8 mouse cellular contexts compared by ENCODE assay signal in the genomic region with DNA sequence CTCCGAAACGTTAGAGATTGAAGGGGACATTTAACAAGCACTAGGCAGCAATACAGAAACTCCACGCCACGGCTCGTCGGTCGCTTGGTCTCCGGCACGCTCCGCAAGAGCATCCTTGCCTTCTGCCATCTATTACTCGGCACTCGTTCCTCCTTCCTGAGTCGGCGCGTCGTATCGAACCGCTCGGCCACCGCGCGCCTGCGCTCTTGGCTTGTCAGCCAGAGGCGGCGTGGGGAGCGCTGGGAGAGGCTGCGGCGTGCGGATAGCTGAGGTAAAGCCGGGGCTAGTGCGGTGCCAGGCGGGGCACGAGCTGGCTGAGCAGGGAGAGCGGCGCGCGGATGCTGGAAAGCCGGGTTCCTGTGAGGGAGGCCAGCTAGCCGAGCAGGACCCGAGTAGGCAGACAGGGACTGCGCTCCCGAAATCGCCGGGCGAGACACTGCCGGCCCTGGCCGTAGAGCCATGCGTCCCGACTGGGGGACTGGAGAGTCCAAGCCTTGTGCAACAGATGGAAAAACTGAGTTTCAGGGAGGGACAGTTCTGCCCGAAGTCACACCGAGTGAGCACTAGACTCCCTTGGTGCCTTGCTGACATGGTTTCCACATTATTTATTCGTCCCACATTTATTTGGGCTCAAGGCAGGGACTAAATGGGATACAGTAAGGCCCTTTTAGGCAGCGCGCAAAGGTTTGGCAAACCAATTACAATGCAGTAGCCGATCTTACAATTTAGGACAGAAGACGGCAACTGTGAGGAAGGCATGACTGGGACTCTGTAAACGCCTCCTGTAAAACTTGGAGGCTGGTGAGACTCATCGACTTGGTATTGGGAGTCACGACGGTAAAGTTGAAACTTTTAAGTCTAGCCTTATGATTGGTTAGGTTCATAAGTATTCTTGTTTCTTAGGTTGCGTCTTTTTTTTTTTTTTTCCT. TPM values are rescaled to one million over a fixed set of nuclear protein-coding genes. Genes with fewer than 3 reads are reported as not detected.
DNase-seq lines count a peak whose midpoint lies in the region; ATAC-seq and TF ChIP-seq lines count a peak whose summit lies in the region.

A gene (plus strand): TSS at position 197 of the 929 bp plus-strand sequence.

- peaks cover 15% of the 10 kb centered on the region for H3K79me3 ChIP-seq in C2C12 (ENCODE audit: low read depth)

- no peaks in the 10 kb centered on the region for H3K27me3 ChIP-seq in C2C12 (ENCODE audit: control insufficient read depth, insufficient read depth, insufficient read length)
- H3K27me3 ChIP-seq in erythroblast, embryonic 14.5 days (ENCODE audit: control insufficient read depth) = no peaks in the 10 kb centered on the region
- no peaks in the 10 kb centered on the region for H3K27me3 ChIP-seq in heart, embryonic 12.5 days (replicated peaks)
- H3K27me3 ChIP-seq in liver, embryonic 12.5 days (replicated peaks) = no peaks in the 10 kb centered on the region
- no peaks in the 10 kb centered on the region for H3K27me3 ChIP-seq in stomach, embryonic 15.5 days (replicated peaks)

- H3ac ChIP-seq in C2C12 (ENCODE audit: control insufficient read depth, insufficient read length, low read depth) = peak within 1 kb of the TSS; percentile 79

- peak; percentile 94 for ATAC-seq in heart, embryonic 12.5 days (ENCODE audit: insufficient number of reproducible peaks, low FRiP score)
- peak; percentile 98 for ATAC-seq in liver, embryonic 12.5 days
- peak; percentile 96 for ATAC-seq in stomach, embryonic 15.5 days (ENCODE audit: insufficient read depth, low FRiP score, low read depth)

- peak within 1 kb of the TSS; percentile 26; the same call in 1 of the 2 replicates for H3K27ac ChIP-seq in heart, embryonic 12.5 days (ENCODE audit: poor library complexity, severe bottlenecking)
- H3K27ac ChIP-seq in liver, embryonic 12.5 days = peak within 1 kb of the TSS; percentile 85
- peak within 1 kb of the TSS; percentile 12; the same call in 1 of the 2 replicates for H3K27ac ChIP-seq in stomach, embryonic 15.5 days

- WGBS in heart, embryonic 12.5 days = 1% methylated on average over 61 of the region's 61 CpGs
- WGBS in liver, embryonic 12.5 days (ENCODE audit: insufficient replicate concordance) = under 1% methylated on average over 61 of the region's 61 CpGs
- WGBS in stomach, embryonic 15.5 days = under 1% methylated on average over 61 of the region's 61 CpGs

- TF ChIP-seq POLR2A in brain, embryonic 14.5 days (IDR thresholded peaks at IDR 0.05; ENCODE audit: borderline replicate concordance, extremely low read depth, insufficient read depth, insufficient read length, poor library complexity, severe bottlenecking) = peak; percentile 70

- peaks cover 21% of the 10 kb centered on the region for H3K36me3 ChIP-seq in C2C12 (ENCODE audit: control insufficient read depth, insufficient read depth)
- peaks cover 26% of the 10 kb centered on the region for H3K36me3 ChIP-seq in erythroblast, embryonic 14.5 days (ENCODE audit: control insufficient read depth)
- H3K36me3 ChIP-seq in heart, embryonic 12.5 days = peaks cover 18% of the 10 kb centered on the region
- H3K36me3 ChIP-seq in liver, embryonic 12.5 days = peaks cover 26% of the 10 kb centered on the region
- H3K36me3 ChIP-seq in stomach, embryonic 15.5 days = peaks cover 14% of the 10 kb centered on the region; the same call in 1 of the 2 replicates

- peak within 1 kb of the TSS; percentile 93 for H3K9ac ChIP-seq in heart, embryonic 12.5 days
- peak within 1 kb of the TSS; percentile 85 for H3K9ac ChIP-seq in liver, embryonic 12.5 days
- peak within 1 kb of the TSS; percentile 81 for H3K9ac ChIP-seq in stomach, embryonic 15.5 days

- no peak for TF ChIP-seq CTCF in C2C12 (IDR thresholded peaks at IDR 0.05; ENCODE audit: control insufficient read depth, insufficient read depth, insufficient read length)
- TF ChIP-seq CTCF in brain, embryonic 14.5 days (IDR thresholded peaks at IDR 0.05; ENCODE audit: borderline replicate concordance, extremely low read depth, insufficient read depth, insufficient read length) = peak; percentile 11; the same call in 1 of the 2 replicates

- DNase-seq in brain, embryonic 14.5 days (ENCODE audit: low read depth) = peak; percentile 98
- DNase-seq in kidney, postnatal 10 days = peak; percentile 93
- DNase-seq in natural killer cell, adult 2 months (ENCODE audit: low spot score in 2 of 2) = peak; percentile 72 to 84

- peak within 1 kb of the TSS; percentile 65 for H3K4me3 ChIP-seq in C2C12 (ENCODE audit: insufficient read depth, poor library complexity, severe bottlenecking)
- H3K4me3 ChIP-seq in erythroblast, embryonic 14.5 days (replicated peaks) = peak within 1 kb of the TSS; percentile 87
- H3K4me3 ChIP-seq in heart, embryonic 12.5 days = peak within 1 kb of the TSS; percentile 99
- H3K4me3 ChIP-seq in liver, embryonic 12.5 days = peak within 1 kb of the TSS; percentile 76
- H3K4me3 ChIP-seq in stomach, embryonic 15.5 days (replicated peaks) = peak within 1 kb of the TSS; percentile 76

- peak within 1 kb of the TSS; percentile 83 for H3K4me2 ChIP-seq in heart, embryonic 12.5 days
- H3K4me2 ChIP-seq in liver, embryonic 12.5 days = peak within 1 kb of the TSS; percentile 79
- peak within 1 kb of the TSS; percentile 66 for H3K4me2 ChIP-seq in stomach, embryonic 15.5 days

- peaks cover 53% of the 10 kb centered on the region for H3K4me1 ChIP-seq in erythroblast, embryonic 14.5 days (ENCODE audit: control insufficient read depth)
- H3K4me1 ChIP-seq in heart, embryonic 12.5 days (replicated peaks) = peaks cover 6% of the 10 kb centered on the region
- peaks cover 42% of the 10 kb centered on the region for H3K4me1 ChIP-seq in liver, embryonic 12.5 days
- H3K4me1 ChIP-seq in stomach, embryonic 15.5 days = 0 out of 2 replicates have a peak, but pooled peaks cover 7% of the 10 kb centered on the region

- H3K79me2 ChIP-seq in C2C12 (ENCODE audit: control insufficient read depth, insufficient read depth) = peaks cover 38% of the 10 kb centered on the region

- no peaks in the 10 kb centered on the region for H3K9me3 ChIP-seq in erythroblast, embryonic 14.5 days (ENCODE audit: control insufficient read depth, low read length)
- H3K9me3 ChIP-seq in heart, embryonic 12.5 days (replicated peaks) = no peaks in the 10 kb centered on the region
- H3K9me3 ChIP-seq in liver, embryonic 12.5 days (replicated peaks) = no peaks in the 10 kb centered on the region
- H3K9me3 ChIP-seq in stomach, embryonic 15.5 days = no peaks in the 10 kb centered on the region

TF ChIP-seq in C2C12, 6 proteins besides CTCF, POLR2A, EP300 and RAD21:
- TF ChIP-seq USF1 (IDR thresholded peaks at IDR 0.05; ENCODE audit: low read depth) (no peak), MYOG (IDR thresholded peaks at IDR 0.05; ENCODE audit: control insufficient read depth, extremely low read depth, insufficient read length) (no peak), MAX (IDR thresholded peaks at IDR 0.05) (peak; percentile 82), CEBPB (IDR thresholded peaks at IDR 0.05; ENCODE audit: low read depth) (peak; percentile 14), MYOD1 (IDR thresholded peaks at IDR 0.05; ENCODE audit: control insufficient read depth, insufficient read length, low read depth) (no peak), FOSL1 (IDR thresholded peaks at IDR 0.05; ENCODE audit: insufficient read depth, low read length, poor library complexity, severe bottlenecking) (no peak)

RNA-seq across cellular contexts. Expression of the gene that starts here (rescaled TPM):
- polyA plus RNA-seq in C2C12 (2012; fragmentation: generic; extraction: Trizol) = 41.6 TPM
- 24.6 and 25.0 TPM in 2 replicates for polyA plus RNA-seq in brain, embryonic 14.5 days (2012; rRNA removed)
- polyA plus RNA-seq in erythroblast, embryonic 14.5 days (2012) = 0.44 and 0.58 TPM in 2 replicates
- polyA plus RNA-seq in heart, embryonic 12.5 days (2016; fragmentation: Nextera tagmentation; extraction: Ambion mirVana) = 25.2 and 29.2 TPM in 2 replicates
- polyA plus RNA-seq in liver, embryonic 12.5 days (2016; fragmentation: Nextera tagmentation; extraction: Ambion mirVana) = 55.2 and 55.3 TPM in 2 replicates
- polyA plus RNA-seq in stomach, embryonic 15.5 days (2015; fragmentation: Nextera tagmentation; extraction: Ambion mirVana) = 35.3 and 36.4 TPM in 2 replicates

Comparison
In these comparisons a context has a peak if more than half of its experiments do, and no peak if none do; other contexts are left out.
1. Peak in every context shown above with its lines: DNase-seq, ATAC-seq, H3K4me3 ChIP-seq and H3K27ac ChIP-seq.
2. RNA of the gene that starts here (polyA plus RNA-seq): 55.2 to 55.3 TPM in liver, embryonic 12.5 days, 41.6 TPM in C2C12 (single experiment), 35.3 to 36.4 TPM in stomach, embryonic 15.5 days, 25.2 to 29.2 TPM in heart, embryonic 12.5 days and 24.6 to 25.0 TPM in brain, embryonic 14.5 days; 0.44 to 0.58 TPM in erythroblast, embryonic 14.5 days; every median in the first group is over 10 times any median in the second.
3. H3K27ac ChIP-seq: peak in every context shown above with its lines; median percentile 85 in liver, embryonic 12.5 days; 26 in heart, embryonic 12.5 days; 12 in stomach, embryonic 15.5 days.